Mouse (Mus musculus): Measurements from ENCODE around the gene Cnn2. TPM values are rescaled to one million over a fixed set of nuclear protein-coding genes. Genes with fewer than 3 reads are reported as not detected.
"Not testable (repeated sequence)": the region's sequence is repeated elsewhere in the genome, so short reads cannot be mapped to it uniquely, and the experiment has no call there.

The Cnn2 gene
- polyA plus RNA-seq, 1 experiment from 2014 or later: 37.1 TPM

DNA sequence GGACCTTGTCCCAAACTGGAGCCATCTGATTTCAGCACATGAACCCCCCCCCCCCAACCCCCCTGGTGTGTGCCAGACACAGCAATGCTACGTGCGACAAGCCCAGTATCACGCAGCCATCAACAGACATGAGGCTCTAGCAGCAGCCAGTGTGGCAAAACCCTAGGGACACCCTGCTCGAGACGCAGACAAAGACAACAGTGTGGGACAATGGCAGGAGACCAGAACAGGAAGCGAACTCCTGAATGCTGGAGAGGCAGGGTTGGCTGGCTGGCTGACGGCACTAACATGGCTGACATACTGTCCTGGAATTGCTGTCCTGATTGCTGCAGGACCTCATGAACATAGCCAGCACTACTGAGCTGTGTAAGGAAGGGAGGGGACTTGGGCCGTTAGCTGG is 46.8 kb downstream of the Cnn2 start:
- ATAC-seq: no peak
- H3K27me3 ChIP-seq: no peaks in the 10 kb centered on the region
- H3K4me2 ChIP-seq (replicated peaks): no peak overlapping the region
- H3K4me1 ChIP-seq (replicated peaks): peaks cover 22% of the 10 kb centered on the region
- H3K9me3 ChIP-seq: no peaks in the 10 kb centered on the region
- H3K36me3 ChIP-seq: peaks cover 38% of the 10 kb centered on the region
- 83% methylated on average over 8 of the region's 8 CpGs for WGBS
- H3K9ac ChIP-seq (replicated peaks): peak overlapping the region; percentile 36
- no peak overlapping the region for H3K4me3 ChIP-seq (replicated peaks)
- H3K27ac ChIP-seq: no peak overlapping the region

DNA sequence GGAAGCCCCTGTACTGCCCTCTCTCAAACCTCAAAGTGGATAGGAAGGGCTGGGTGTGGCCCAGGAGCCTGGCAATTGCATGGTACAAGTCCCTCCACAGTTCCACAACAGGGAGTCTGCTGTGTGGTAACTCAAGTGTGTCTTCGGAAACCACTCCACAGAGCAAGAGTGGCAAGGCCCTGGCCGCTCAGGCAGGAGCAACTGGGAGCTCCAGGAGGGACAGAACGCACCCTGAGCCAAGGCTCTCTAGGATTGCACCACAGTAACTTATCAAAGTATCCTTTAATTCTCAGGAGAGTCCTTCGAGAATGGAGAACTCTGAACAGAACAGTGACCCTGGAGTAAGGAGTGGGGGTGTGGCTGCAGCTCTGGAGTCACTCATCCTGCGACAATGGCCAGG is 47.3 kb downstream of the Cnn2 start:
- WGBS: 90% methylated on average over 5 of the region's 5 CpGs
- no peak for ATAC-seq
- Histone ChIP-seq H3K9me3 (no peaks in the 10 kb centered on the region), H3K4me1 (replicated peaks) (peaks cover 22% of the 10 kb centered on the region), H3K4me3 (replicated peaks) (no peak overlapping the region), H3K9ac (replicated peaks) (peak overlapping the region; percentile 36), H3K27ac (no peak overlapping the region), H3K4me2 (replicated peaks) (no peak overlapping the region), H3K27me3 (no peaks in the 10 kb centered on the region), H3K36me3 (peaks cover 38% of the 10 kb centered on the region)

DNA sequence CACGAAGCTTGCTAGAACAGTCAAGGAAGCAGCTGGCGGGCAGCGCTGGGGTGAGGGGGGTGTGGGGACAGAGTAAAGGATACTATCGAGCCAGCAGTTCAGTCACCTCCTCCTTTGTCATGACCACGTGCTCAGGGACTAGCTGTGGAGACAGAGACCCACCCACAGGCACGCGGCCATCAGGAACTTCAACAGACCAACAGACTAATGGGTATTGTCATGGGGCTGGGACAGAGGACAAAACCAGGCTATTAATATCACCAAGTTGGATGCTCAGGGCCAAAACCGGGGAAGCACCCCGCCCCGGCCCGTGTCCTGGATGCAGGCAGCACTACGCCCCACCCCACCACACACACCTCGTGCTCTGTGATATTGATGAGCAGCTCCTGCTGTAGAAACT is 48.4 kb downstream of the Cnn2 start:
- Histone ChIP-seq H3K4me1 (replicated peaks) (peaks cover 22% of the 10 kb centered on the region), H3K4me3 (replicated peaks) (no peak overlapping the region), H3K27ac (no peak overlapping the region), H3K4me2 (replicated peaks) (no peak overlapping the region), H3K9me3 (no peaks in the 10 kb centered on the region), H3K36me3 (peaks cover 38% of the 10 kb centered on the region), H3K27me3 (no peaks in the 10 kb centered on the region), H3K9ac (replicated peaks) (0 out of 2 replicates have a peak overlapping the region, but pooled peaks have one; percentile 19)
- 95% methylated on average over 13 of the region's 13 CpGs for WGBS
- no peak for ATAC-seq

DNA sequence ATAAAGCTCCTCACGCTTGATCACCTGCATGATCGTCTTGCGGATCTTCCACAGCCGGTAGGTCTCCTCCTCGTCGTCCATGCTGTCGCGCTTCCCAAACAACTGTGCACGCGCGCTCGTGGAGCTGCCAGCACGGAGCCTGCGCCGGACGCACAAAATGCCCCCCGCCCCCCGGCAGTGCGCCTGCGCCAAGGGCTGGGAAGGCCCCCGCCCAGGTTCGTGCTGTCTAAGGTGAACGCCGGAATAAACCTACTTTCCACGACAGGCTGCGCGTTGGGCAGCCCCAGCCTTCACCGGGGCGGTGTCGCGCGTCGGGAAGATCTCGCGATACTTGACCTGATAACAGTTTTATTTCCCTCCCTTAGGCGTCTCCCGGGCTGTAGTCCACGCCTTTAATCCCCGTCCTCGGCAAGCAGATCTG is 51.2 kb downstream of the Cnn2 start, which contains the start of gene Polr2e:
Polr2e (minus strand) TSS at position 237 of the 421 bp plus-strand sequence.
- Histone ChIP-seq H3K27me3 (no peaks in the 10 kb centered on the region), H3K36me3 (peaks cover 38% of the 10 kb centered on the region), H3K4me2 (replicated peaks) (peak within 1 kb of the TSS; percentile 92), H3K27ac (peak within 1 kb of the TSS; percentile 67; the same call in 1 of the 2 replicates), H3K9me3 (no peaks in the 10 kb centered on the region), H3K4me1 (replicated peaks) (peaks cover 22% of the 10 kb centered on the region), H3K9ac (replicated peaks) (peak within 1 kb of the TSS; percentile 88), H3K4me3 (replicated peaks) (peak within 1 kb of the TSS; percentile 87)
- peak; percentile 98 for ATAC-seq
- under 1% methylated on average over 40 of the region's 40 CpGs for WGBS

DNA sequence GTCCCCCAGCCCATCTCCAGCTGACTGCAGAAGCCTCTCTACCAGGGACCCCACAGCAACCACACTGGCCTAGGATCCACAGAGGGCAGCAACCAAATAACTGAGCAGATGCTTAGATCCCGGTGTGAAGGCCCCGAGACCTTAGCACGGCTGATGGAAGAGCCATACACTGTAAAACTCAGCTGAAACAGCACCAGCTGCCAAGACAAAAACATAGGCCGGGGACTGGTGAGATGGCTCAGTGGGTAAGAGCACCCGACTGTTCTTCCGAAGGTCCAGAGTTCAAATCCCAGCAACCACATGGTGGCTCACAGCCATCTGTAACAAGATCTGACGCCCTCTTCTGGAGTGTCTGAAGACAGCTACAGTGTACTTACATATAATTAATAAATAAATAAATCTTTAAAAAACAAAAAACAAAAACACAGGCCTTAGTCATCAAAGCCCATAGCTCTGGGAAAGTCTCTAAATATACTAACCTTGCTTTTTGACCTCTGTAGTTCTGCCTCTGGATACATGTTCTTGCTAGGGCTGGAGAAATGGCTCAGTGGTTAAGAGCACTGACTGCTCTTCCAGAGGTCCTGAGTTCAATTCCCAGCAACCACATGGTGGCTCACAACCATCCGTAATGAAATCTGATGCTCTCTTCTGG is 53.2 kb downstream of the Cnn2 start:
- peaks cover 22% of the 10 kb centered on the region for H3K4me1 ChIP-seq (replicated peaks)
- peaks cover 18% of the 10 kb centered on the region for H3K36me3 ChIP-seq
- not testable (repeated sequence) for H3K4me2 ChIP-seq (replicated peaks); H3K27me3 ChIP-seq; ATAC-seq; H3K27ac ChIP-seq; H3K9ac ChIP-seq (replicated peaks); H3K9me3 ChIP-seq; H3K4me3 ChIP-seq (replicated peaks)
- 86% methylated on average over 8 of the region's 8 CpGs for WGBS

DNA sequence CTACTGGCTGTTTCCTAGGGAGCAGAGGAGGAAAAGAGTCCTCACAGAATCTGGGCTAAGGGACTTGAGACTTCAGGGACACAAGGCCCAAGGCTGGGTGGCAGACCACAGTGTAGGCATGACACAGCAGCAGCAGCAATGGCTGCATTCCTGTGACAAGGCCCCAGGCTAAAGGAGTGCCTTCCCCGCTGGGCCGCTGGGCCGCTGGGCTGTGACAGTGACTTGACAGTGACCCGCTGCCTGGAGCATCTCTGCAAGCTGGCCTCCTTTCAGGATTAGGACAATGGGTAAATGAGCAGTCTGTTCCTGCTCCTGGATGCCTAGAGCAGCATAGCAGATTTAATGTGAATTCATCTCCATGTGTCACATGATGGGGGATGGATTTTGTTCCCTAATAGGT is 55.7 kb downstream of the Cnn2 start:
- Histone ChIP-seq H3K4me1 (replicated peaks) (peaks cover 14% of the 10 kb centered on the region), H3K27ac (peak overlapping the region; percentile 49), H3K27me3 (no peaks in the 10 kb centered on the region), H3K4me3 (replicated peaks) (no peak overlapping the region), H3K36me3 (no peaks in the 10 kb centered on the region), H3K9me3 (no peaks in the 10 kb centered on the region), H3K4me2 (replicated peaks) (no peak overlapping the region), H3K9ac (replicated peaks) (0 out of 2 replicates have a peak overlapping the region, but pooled peaks have one; percentile 16)
- WGBS: 24% methylated on average over 4 of the region's 4 CpGs
- no peak for ATAC-seq

- 0 out of 2 replicates have a peak overlapping the region, but pooled peaks have one; percentile 10 for H3K9ac ChIP-seq (replicated peaks)
- not testable (repeated sequence) for ATAC-seq; H3K27me3 ChIP-seq; H3K36me3 ChIP-seq; H3K9me3 ChIP-seq; H3K4me3 ChIP-seq (replicated peaks); H3K4me2 ChIP-seq (replicated peaks); H3K27ac ChIP-seq
- WGBS: 89% methylated on average over 4 of the region's 4 CpGs
- H3K4me1 ChIP-seq (replicated peaks): peaks cover 16% of the 10 kb centered on the region
These were observed 57.0 kb downstream of the Cnn2 start for GRCm38 (mm10) chr10:80045364-80045763.

Other genes starting within 250 kb of the Cnn2 start
- gene Polrmt, start 242.0 kb upstream of the Cnn2 start, polyA plus RNA-seq (2015; fragmentation: Nextera tagmentation; extraction: Ambion mirVana): 38.5 and 43.9 TPM in 2 replicates
- 1.1 and 1.3 TPM in 2 replicates for gene Fgf22, start 233.5 kb upstream of the Cnn2 start, polyA plus RNA-seq (2015; fragmentation: Nextera tagmentation; extraction: Ambion mirVana)
- gene Rnf126, start 221.6 kb upstream of the Cnn2 start, polyA plus RNA-seq (2015; fragmentation: Nextera tagmentation; extraction: Ambion mirVana): 71.5 and 82.3 TPM in 2 replicates
- gene Fstl3, start 211.3 kb upstream of the Cnn2 start, polyA plus RNA-seq (2015; fragmentation: Nextera tagmentation; extraction: Ambion mirVana): 0.63 and 1.1 TPM in 2 replicates
- not detected in 2 replicates for gene Prss57, start 197.6 kb upstream of the Cnn2 start, polyA plus RNA-seq (2015; fragmentation: Nextera tagmentation; extraction: Ambion mirVana)
- gene Palm, start 195.0 kb upstream of the Cnn2 start, polyA plus RNA-seq (2015; fragmentation: Nextera tagmentation; extraction: Ambion mirVana): 246 and 261 TPM in 2 replicates
- gene Misp, start 167.6 kb upstream of the Cnn2 start, polyA plus RNA-seq (2015; fragmentation: Nextera tagmentation; extraction: Ambion mirVana): 0.36 and 0.85 TPM in 2 replicates
- 106 and 116 TPM in 2 replicates for gene Ptbp1, start 134.2 kb upstream of the Cnn2 start, polyA plus RNA-seq (2015; fragmentation: Nextera tagmentation; extraction: Ambion mirVana)
- 14.9 and 16.9 TPM in 2 replicates for gene Prtn3, start 114.1 kb upstream of the Cnn2 start, polyA plus RNA-seq (2015; fragmentation: Nextera tagmentation; extraction: Ambion mirVana)
- gene Plppr3, start 114.0 kb upstream of the Cnn2 start, polyA plus RNA-seq (2015; fragmentation: Nextera tagmentation; extraction: Ambion mirVana): 426 and 432 TPM in 2 replicates
- gene Elane, start 102.3 kb upstream of the Cnn2 start, polyA plus RNA-seq (2015; fragmentation: Nextera tagmentation; extraction: Ambion mirVana): not detected in 2 replicates
- gene Cfd, start 97.7 kb upstream of the Cnn2 start, polyA plus RNA-seq (2015; fragmentation: Nextera tagmentation; extraction: Ambion mirVana): not detected in 2 replicates
- gene Med16, start 79.7 kb upstream of the Cnn2 start, polyA plus RNA-seq (2015; fragmentation: Nextera tagmentation; extraction: Ambion mirVana): 62.9 and 69.1 TPM in 2 replicates
- gene Gm26602, start 77.7 kb upstream of the Cnn2 start, polyA plus RNA-seq (2015; fragmentation: Nextera tagmentation; extraction: Ambion mirVana): 17.5 and 34.1 TPM in 2 replicates
- 2.2 and 2.3 TPM in 2 replicates for gene Kiss1r, start 71.6 kb upstream of the Cnn2 start, polyA plus RNA-seq (2015; fragmentation: Nextera tagmentation; extraction: Ambion mirVana)
- 231 TPM in 2 replicates for gene R3hdm4, start 67.4 kb upstream of the Cnn2 start, polyA plus RNA-seq (2015; fragmentation: Nextera tagmentation; extraction: Ambion mirVana)
- 3.8 and 3.9 TPM in 2 replicates for gene Arid3a, start 61.5 kb upstream of the Cnn2 start, polyA plus RNA-seq (2015; fragmentation: Nextera tagmentation; extraction: Ambion mirVana)
- 76.7 and 78.4 TPM in 2 replicates for gene Wdr18, start 28.4 kb upstream of the Cnn2 start, polyA plus RNA-seq (2015; fragmentation: Nextera tagmentation; extraction: Ambion mirVana)
- 0.24 and 0.57 TPM in 2 replicates for gene Grin3b, start 17.9 kb upstream of the Cnn2 start, polyA plus RNA-seq (2015; fragmentation: Nextera tagmentation; extraction: Ambion mirVana)
- 13.7 and 16.7 TPM in 2 replicates for gene Tmem259, start 4.3 kb upstream of the Cnn2 start, polyA plus RNA-seq (2015; fragmentation: Nextera tagmentation; extraction: Ambion mirVana)
- gene Abca7, start 7.9 kb downstream of the Cnn2 start, polyA plus RNA-seq (2015; fragmentation: Nextera tagmentation; extraction: Ambion mirVana): 5.4 and 5.8 TPM in 2 replicates
- 1.5 and 1.6 TPM in 2 replicates for gene Arhgap45, start 28.1 kb downstream of the Cnn2 start, polyA plus RNA-seq (2015; fragmentation: Nextera tagmentation; extraction: Ambion mirVana)
- 159 and 174 TPM in 2 replicates for gene Polr2e, start 51.2 kb downstream of the Cnn2 start, polyA plus RNA-seq (2015; fragmentation: Nextera tagmentation; extraction: Ambion mirVana)
- gene Gpx4, start 58.6 kb downstream of the Cnn2 start, polyA plus RNA-seq (2015; fragmentation: Nextera tagmentation; extraction: Ambion mirVana): 498 and 532 TPM in 2 replicates
- 13.4 and 15.3 TPM in 2 replicates for gene Sbno2, start 117.0 kb downstream of the Cnn2 start, polyA plus RNA-seq (2015; fragmentation: Nextera tagmentation; extraction: Ambion mirVana)
- 17.7 and 20.7 TPM in 2 replicates for gene Stk11, start 127.2 kb downstream of the Cnn2 start, polyA plus RNA-seq (2015; fragmentation: Nextera tagmentation; extraction: Ambion mirVana)
- 391 and 394 TPM in 2 replicates for gene Atp5d, start 150.0 kb downstream of the Cnn2 start, polyA plus RNA-seq (2015; fragmentation: Nextera tagmentation; extraction: Ambion mirVana)
- 40.6 and 45.3 TPM in 2 replicates for gene Cbarp, start 152.3 kb downstream of the Cnn2 start, polyA plus RNA-seq (2015; fragmentation: Nextera tagmentation; extraction: Ambion mirVana)
- gene Midn, start 159.7 kb downstream of the Cnn2 start, polyA plus RNA-seq (2015; fragmentation: Nextera tagmentation; extraction: Ambion mirVana): 35.9 and 40.6 TPM in 2 replicates
- gene Cirbp, start 177.4 kb downstream of the Cnn2 start, polyA plus RNA-seq (2015; fragmentation: Nextera tagmentation; extraction: Ambion mirVana): 354 and 412 TPM in 2 replicates
- gene 1600002K03Rik, start 184.4 kb downstream of the Cnn2 start, polyA plus RNA-seq (2015; fragmentation: Nextera tagmentation; extraction: Ambion mirVana): 11.9 and 14.5 TPM in 2 replicates
- 34.5 and 41.3 TPM in 2 replicates for gene Efna2, start 190.9 kb downstream of the Cnn2 start, polyA plus RNA-seq (2015; fragmentation: Nextera tagmentation; extraction: Ambion mirVana)
- gene Mum1, start 237.8 kb downstream of the Cnn2 start, polyA plus RNA-seq (2015; fragmentation: Nextera tagmentation; extraction: Ambion mirVana): 91.4 and 98.4 TPM in 2 replicates

Data from midbrain, embryonic 13.5 days (tissue).